Mouse (Mus musculus) midbrain, embryonic 14.5 days (tissue): ENCODE results near the gene Tas1r3. TPM values are rescaled to one million over a fixed set of nuclear protein-coding genes. Genes with fewer than 3 reads are reported as not detected.

Experiments
- ATAC-seq: fragments of 200-750 bp; cut with Nextera tagmentation; 2 replicates; pipeline ENCODE4 v1.8.0; 2017; ENCODE audit warnings: moderate number of reproducible peaks, moderate library complexity; ENCODE audit not compliant: low FRiP score, low TSS enrichment
- DNase-seq: peaks from one replicate; pipeline ENCODE4 v3.0.0-alpha.2; 2015
- H3K27ac ChIP-seq: fragments of 300-500 bp; sonication (generic); replicated peaks from 2 replicates; pipeline ENCODE4 v1.5.1; 2014; ENCODE audit warnings: mild to moderate bottlenecking, low read depth, low read length, moderate library complexity
- H3K27me3 ChIP-seq: fragments of 300-500 bp; sonication (generic); 2 replicates; pipeline ENCODE4 v1.6.1; 2014; ENCODE audit warnings: low read length, control low read depth, mixed read lengths; ENCODE audit not compliant: control insufficient read depth, insufficient read depth
- H3K36me3 ChIP-seq: fragments of 300-500 bp; sonication (generic); 2 replicates; pipeline ENCODE4 v1.6.1; 2014; ENCODE audit warnings: low read length, control low read depth; ENCODE audit not compliant: control insufficient read depth, insufficient read depth
- H3K4me1 ChIP-seq: fragments of 300-500 bp; sonication (generic); 2 replicates; pipeline ENCODE4 v1.6.1; 2014; ENCODE audit warnings: mild to moderate bottlenecking, antibody characterized with exemption, low read length, control low read depth; ENCODE audit not compliant: control insufficient read depth, insufficient read depth
- H3K4me2 ChIP-seq: fragments of 300-500 bp; sonication (generic); 2 replicates; pipeline ENCODE4 v1.6.1; 2014; ENCODE audit warnings: mild to moderate bottlenecking, low read length, moderate library complexity
- H3K4me3 ChIP-seq: fragments of 300-500 bp; sonication (generic); replicated peaks from 2 replicates; pipeline ENCODE4 v1.5.1; 2014; ENCODE audit warnings: low read depth, low read length
- H3K9ac ChIP-seq: fragments of 300-500 bp; sonication (generic); replicated peaks from 2 replicates; pipeline ENCODE4 v1.6.1; 2014; ENCODE audit warnings: mild to moderate bottlenecking, low read length, moderate library complexity
- H3K9me3 ChIP-seq: fragments of 300-500 bp; sonication (generic); 2 replicates; pipeline ENCODE4 v1.6.1; 2016; ENCODE audit warnings: low read length, control low read depth, mixed read lengths; ENCODE audit not compliant: control insufficient read depth
- WGBS: fragments of 180-500 bp; shearing (Covaris S2); extraction: QIAGEN DNeasy Blood & Tissue Kit; methylation state at CpG from one replicate; pipeline ENCODE4 v1.1.7; 2014; 5-methylcytosine and 5-hydroxymethylcytosine counted together
- polyA plus RNA-seq: library from polyadenylated mRNA; unstranded; fragments of >200 nt; fragmentation: Nextera tagmentation; extraction: Ambion mirVana; gene quantifications from 2 replicates; pipeline ENCODE4 v1.2.1, GENCODE M21; 2014

The Tas1r3 gene
- polyA plus RNA-seq = 0.31 and 0.57 TPM in 2 replicates

- ATAC-seq (no peak), DNase-seq (no peak)
- peaks cover 58% of the 10 kb centered on the region for H3K36me3 ChIP-seq
- no peak within 1 kb of the TSS for H3K27ac ChIP-seq
- no peak within 1 kb of the TSS for H3K4me3 ChIP-seq
- H3K9ac ChIP-seq = no peak within 1 kb of the TSS
- H3K4me2 ChIP-seq = no peak within 1 kb of the TSS
- H3K4me1 ChIP-seq = no peaks in the 10 kb centered on the region
- 78% methylated on average over 5 of the region's 5 CpGs for WGBS
- no peaks in the 10 kb centered on the region for H3K27me3 ChIP-seq
- no peaks in the 10 kb centered on the region for H3K9me3 ChIP-seq
Observed at GRCm38 (mm10) chr4:155863001-155863400, at the start of gene Tas1r3. TSS of gene Tas1r3 (minus strand) at chr4:155863362.

GRCm38 (mm10) chr4:155908751-155909150 lies 45.6 kb upstream of the Tas1r3 start:
- 95% methylated on average over 4 of the region's 4 CpGs for WGBS
- peaks cover 40% of the 10 kb centered on the region for H3K36me3 ChIP-seq
- no peak for ATAC-seq
- H3K9me3 ChIP-seq = no peaks in the 10 kb centered on the region
- H3K4me2 ChIP-seq = no peak overlapping the region
- no peaks in the 10 kb centered on the region for H3K4me1 ChIP-seq
- no peak overlapping the region for H3K27ac ChIP-seq
- no peak overlapping the region for H3K9ac ChIP-seq
- no peak overlapping the region for H3K4me3 ChIP-seq
- no peaks in the 10 kb centered on the region for H3K27me3 ChIP-seq
- no peak for DNase-seq

- Histone ChIP-seq H3K27ac (no peak overlapping the region), H3K4me3 (no peak overlapping the region), H3K36me3 (peaks cover 45% of the 10 kb centered on the region), H3K9ac (no peak overlapping the region), H3K4me1 (no peaks in the 10 kb centered on the region), H3K27me3 (no peaks in the 10 kb centered on the region), H3K9me3 (no peaks in the 10 kb centered on the region), H3K4me2 (no peak overlapping the region)
- WGBS = 78% methylated on average over 7 of the region's 7 CpGs
- no peak for DNase-seq
- no peak for ATAC-seq
Observed at GRCm38 (mm10) chr4:155908281-155908680, 45.1 kb upstream of the Tas1r3 start.

- no peak overlapping the region for H3K27ac ChIP-seq
- peaks cover 57% of the 10 kb centered on the region for H3K36me3 ChIP-seq
- no peaks in the 10 kb centered on the region for H3K4me1 ChIP-seq
- H3K9ac ChIP-seq = no peak overlapping the region
- H3K9me3 ChIP-seq = no peaks in the 10 kb centered on the region
- H3K4me3 ChIP-seq = no peak overlapping the region
- no peaks in the 10 kb centered on the region for H3K27me3 ChIP-seq
- no peak for DNase-seq
- H3K4me2 ChIP-seq = no peak overlapping the region
- no peak for ATAC-seq
- 89% methylated on average over 11 of the region's 11 CpGs for WGBS
Observed at GRCm38 (mm10) chr4:155907003-155907402, 43.8 kb upstream of the Tas1r3 start.

- H3K4me1 ChIP-seq = no peaks in the 10 kb centered on the region
- H3K27ac ChIP-seq = no peak overlapping the region
- DNase-seq = no peak
- WGBS = 84% methylated on average over 9 of the region's 9 CpGs
- H3K9ac ChIP-seq = no peak overlapping the region
- no peak overlapping the region for H3K4me3 ChIP-seq
- H3K9me3 ChIP-seq = no peaks in the 10 kb centered on the region
- no peak for ATAC-seq
- H3K4me2 ChIP-seq = no peak overlapping the region
- H3K36me3 ChIP-seq = peaks cover 66% of the 10 kb centered on the region
- no peaks in the 10 kb centered on the region for H3K27me3 ChIP-seq
Observed at GRCm38 (mm10) chr4:155906125-155906524, 43.0 kb upstream of the Tas1r3 start.

GRCm38 (mm10) chr4:155905634-155906033 lies 42.5 kb upstream of the Tas1r3 start:
- no peaks in the 10 kb centered on the region for H3K4me1 ChIP-seq
- H3K4me2 ChIP-seq = no peak overlapping the region
- 88% methylated on average over 13 of the region's 13 CpGs for WGBS
- no peaks in the 10 kb centered on the region for H3K9me3 ChIP-seq
- no peak overlapping the region for H3K9ac ChIP-seq
- ATAC-seq (no peak), DNase-seq (no peak)
- no peaks in the 10 kb centered on the region for H3K27me3 ChIP-seq
- peaks cover 71% of the 10 kb centered on the region for H3K36me3 ChIP-seq
- H3K27ac ChIP-seq = no peak overlapping the region
- no peak overlapping the region for H3K4me3 ChIP-seq

- Histone ChIP-seq H3K27me3 (no peaks in the 10 kb centered on the region), H3K4me1 (no peaks in the 10 kb centered on the region), H3K27ac (no peak overlapping the region), H3K4me3 (no peak overlapping the region), H3K9ac (no peak overlapping the region), H3K36me3 (peaks cover 82% of the 10 kb centered on the region), H3K4me2 (no peak overlapping the region), H3K9me3 (no peaks in the 10 kb centered on the region)
- WGBS = 91% methylated on average over 13 of the region's 13 CpGs
- ATAC-seq (no peak), DNase-seq (peak; percentile 46)
Observed at GRCm38 (mm10) chr4:155904318-155905102, 41.3 kb upstream of the Tas1r3 start.

GRCm38 (mm10) chr4:155903246-155903645 lies 40.1 kb upstream of the Tas1r3 start:
- H3K27me3 ChIP-seq = no peaks in the 10 kb centered on the region
- DNase-seq (no peak), ATAC-seq (no peak)
- H3K4me3 ChIP-seq = no peak overlapping the region
- H3K9ac ChIP-seq = no peak overlapping the region
- H3K27ac ChIP-seq = no peak overlapping the region
- no peaks in the 10 kb centered on the region for H3K4me1 ChIP-seq
- H3K9me3 ChIP-seq = no peaks in the 10 kb centered on the region
- 97% methylated on average over 13 of the region's 13 CpGs for WGBS
- no peak overlapping the region for H3K4me2 ChIP-seq
- peaks cover 95% of the 10 kb centered on the region for H3K36me3 ChIP-seq

- 85% methylated on average over 3 of the region's 3 CpGs for WGBS
- ATAC-seq (no peak), DNase-seq (no peak)
- Histone ChIP-seq H3K4me3 (no peak overlapping the region), H3K27me3 (no peaks in the 10 kb centered on the region), H3K9me3 (no peaks in the 10 kb centered on the region), H3K9ac (no peak overlapping the region), H3K36me3 (peaks cover 92% of the 10 kb centered on the region), H3K4me2 (no peak overlapping the region), H3K4me1 (no peaks in the 10 kb centered on the region), H3K27ac (no peak overlapping the region)
Observed at GRCm38 (mm10) chr4:155901205-155901604, 38.0 kb upstream of the Tas1r3 start.
